Mouse (Mus musculus) megakaryocyte-erythroid progenitor cell, adult 5-6 weeks (primary cell): ENCODE measurements at regions not wholly inside any gene's neighbourhood (a gene's known extent, or its start where the extent isn't known, plus 50 kb on each side); places are given as distances from the start of the nearest gene placed in this dataset.

ENCODE experiments used
- ATAC-seq: replicated peaks from 2 replicates; pipeline ENCODE4 v1.8.0; 2016; ENCODE audit warnings: mild to moderate bottlenecking, inconsistent platforms; ENCODE audit not compliant: severe bottlenecking, poor library complexity, low FRiP score, low TSS enrichment

DNA sequence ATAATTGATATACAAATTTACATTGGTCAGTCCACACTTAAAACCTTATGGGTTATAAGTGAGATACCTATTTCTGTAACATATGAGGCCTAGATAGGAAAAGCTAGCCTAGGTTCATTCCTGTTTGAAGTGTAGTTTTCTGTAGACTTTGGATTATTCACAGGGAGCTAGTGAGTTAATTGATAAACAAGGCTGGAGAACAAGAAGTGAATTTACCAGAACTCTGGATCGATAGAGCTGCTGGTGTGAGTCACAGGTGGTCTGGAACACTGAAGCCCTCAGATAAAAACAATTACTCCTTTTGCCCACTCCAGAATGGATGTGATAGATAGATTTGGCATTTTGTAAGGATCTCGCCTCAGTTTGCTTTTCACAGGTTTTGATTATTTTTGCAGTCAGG, 62.0 kb upstream of the Rtl1 start:
- no peak for ATAC-seq

GRCm38 (mm10) chr12:109674766-109675165, 74.6 kb upstream of the Rtl1 start:
- no peak for ATAC-seq

GRCm38 (mm10) chr12:109694046-109694445, 93.9 kb upstream of the Rtl1 start:
- no peak for ATAC-seq

- no peak for ATAC-seq
Observed at GRCm38 (mm10) chr12:109694801-109695430, 94.8 kb upstream of the Rtl1 start.

GRCm38 (mm10) chr12:109706820-109707219, 106.7 kb upstream of the Rtl1 start:
- no peak for ATAC-seq

DNA sequence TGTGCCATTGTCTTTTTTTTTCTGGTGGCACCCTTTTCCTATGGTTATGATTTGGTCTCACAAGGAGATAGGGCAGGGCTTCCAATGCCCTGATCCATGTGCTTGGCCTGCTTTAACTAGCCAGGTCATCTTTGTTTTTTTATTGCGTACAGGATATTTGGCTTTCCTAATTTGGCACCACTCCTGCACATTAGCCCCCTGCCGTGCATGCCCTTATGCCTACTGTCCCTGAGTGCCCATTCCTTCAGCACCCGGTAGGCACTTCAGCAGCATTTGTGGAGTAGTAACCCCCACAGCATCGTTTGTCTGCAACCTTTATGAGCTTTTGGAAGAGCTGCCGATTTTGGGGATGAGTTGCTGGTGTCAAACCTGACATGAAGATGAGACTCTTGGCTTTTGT, 109.5 kb upstream of the Rtl1 start:
- ATAC-seq = no peak

GRCm38 (mm10) chr12:109711392-109711791, 111.3 kb upstream of the Rtl1 start:
- no peak for ATAC-seq

- ATAC-seq = no peak
Observed at GRCm38 (mm10) chr12:109711946-109712345, 111.8 kb upstream of the Rtl1 start.

- no peak for ATAC-seq
Observed at GRCm38 (mm10) chr12:109712386-109712785, 112.3 kb upstream of the Rtl1 start.

DNA sequence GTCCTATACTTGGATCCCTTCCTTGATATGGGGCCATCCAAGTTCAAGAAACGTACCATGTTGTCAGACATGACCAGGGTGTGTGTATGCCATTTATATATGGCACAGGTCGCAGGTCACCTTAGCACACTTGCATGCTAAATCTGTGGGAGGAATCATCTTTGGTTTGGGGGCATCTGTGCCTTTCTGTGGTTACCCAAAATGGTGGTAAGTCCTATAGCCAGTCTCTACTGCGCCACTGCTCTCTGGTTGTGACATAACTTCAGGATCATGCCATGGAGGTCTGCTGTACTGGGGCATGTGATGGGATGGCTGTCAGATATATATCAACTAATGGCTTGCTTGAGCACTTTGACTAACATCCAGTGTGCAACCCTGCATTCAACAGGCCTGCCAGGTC, 112.9 kb upstream of the Rtl1 start:
- ATAC-seq = no peak

DNA sequence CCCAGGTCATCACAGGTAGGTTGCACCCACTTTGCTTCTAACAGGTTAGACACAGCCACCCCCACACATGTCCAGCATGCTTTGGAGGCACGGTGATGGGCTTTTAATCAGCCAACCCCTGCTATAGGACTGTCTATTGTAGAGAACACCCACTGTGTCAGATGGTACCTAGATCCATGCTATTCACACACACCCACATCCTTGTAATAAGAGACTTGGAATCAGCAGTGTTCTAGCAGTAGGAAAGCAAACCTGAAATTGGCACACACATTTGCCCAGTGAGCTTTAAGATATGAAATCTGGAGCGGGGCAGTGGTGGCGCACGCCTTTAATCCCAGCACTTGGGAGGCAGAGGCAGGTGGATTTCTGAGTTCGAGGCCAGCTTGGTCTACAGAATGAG, 113.9 kb upstream of the Rtl1 start:
- no peak for ATAC-seq

GRCm38 (mm10) chr12:109716991-109717390, 116.9 kb upstream of the Rtl1 start:
- no peak for ATAC-seq

- ATAC-seq = no peak
Observed at GRCm38 (mm10) chr12:109718036-109718435, 117.9 kb upstream of the Rtl1 start.

GRCm38 (mm10) chr12:109738201-109738600, 138.1 kb upstream of the Rtl1 start:
- no peak for ATAC-seq

- ATAC-seq = no peak
Observed at GRCm38 (mm10) chr12:109738911-109739310, 138.8 kb upstream of the Rtl1 start.

- ATAC-seq = no peak
Observed at GRCm38 (mm10) chr12:109742486-109742885, 142.4 kb upstream of the Rtl1 start.

DNA sequence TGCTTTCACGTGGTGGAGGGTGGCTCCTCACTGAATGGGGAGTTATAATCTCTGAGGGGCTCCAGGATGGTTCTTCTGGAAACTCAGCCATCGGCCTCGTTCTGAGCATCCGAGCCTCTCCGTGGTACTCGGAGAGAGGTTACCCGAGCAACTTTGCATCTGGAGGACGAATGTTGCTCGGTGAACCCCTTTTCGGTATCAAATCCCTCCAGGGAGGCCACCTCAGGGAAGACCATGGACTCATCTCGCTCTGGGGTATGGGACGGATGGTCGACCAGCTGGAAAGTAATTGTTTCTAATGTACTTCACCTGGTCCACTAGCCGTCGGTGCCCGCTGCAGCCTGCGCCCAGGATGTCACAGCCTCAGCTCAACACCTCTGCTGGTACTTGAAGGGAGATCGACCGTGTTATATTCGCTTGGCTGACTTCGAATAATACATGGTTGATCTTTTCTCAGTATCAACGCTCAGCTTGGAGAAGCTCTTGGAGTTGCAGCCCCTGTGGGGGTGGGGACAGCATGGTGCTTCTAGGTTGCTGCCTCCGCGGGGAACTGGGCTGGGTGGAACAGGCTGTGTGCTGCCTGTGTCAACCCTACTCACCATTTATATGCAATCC, 143.0 kb upstream of the Rtl1 start:
- ATAC-seq = no peak

GRCm38 (mm10) chr12:109744186-109744585, 144.1 kb upstream of the Rtl1 start:
- ATAC-seq = no peak

DNA sequence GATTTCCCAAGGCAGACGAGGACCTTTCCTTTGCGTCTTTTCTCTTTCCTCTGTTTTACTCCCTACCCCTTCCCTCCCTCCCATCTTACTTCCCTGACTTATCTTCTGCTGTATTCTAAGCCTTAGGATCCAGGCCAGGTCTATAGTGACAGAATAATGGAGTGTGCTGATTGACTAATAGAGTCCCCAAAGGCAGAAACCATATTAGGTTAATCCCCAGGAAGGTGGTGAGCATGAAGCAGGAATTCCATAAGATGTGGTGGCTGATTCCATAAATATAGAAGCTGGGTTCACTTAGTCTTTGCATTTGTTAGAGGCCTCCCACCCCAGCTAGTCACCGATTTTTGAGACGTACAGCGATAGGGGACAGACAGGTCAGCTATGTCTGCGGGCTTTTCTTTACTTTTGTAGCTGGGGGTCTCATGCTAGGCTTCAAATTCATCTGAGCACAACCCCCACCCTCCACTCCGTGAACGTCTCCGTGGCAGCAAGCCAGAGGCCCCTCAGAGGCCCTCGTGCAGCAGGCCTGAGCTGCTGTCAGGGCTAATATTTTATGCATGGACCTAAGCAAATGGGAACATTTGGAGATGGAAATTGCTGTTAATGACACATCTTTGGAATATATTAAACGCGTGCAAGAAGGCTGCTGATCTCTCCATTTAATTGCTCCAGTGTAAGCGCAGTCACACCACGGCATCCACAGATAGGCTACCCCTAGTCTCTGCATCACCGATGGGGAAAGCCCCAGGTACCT, 145.8 kb upstream of the Rtl1 start:
- ATAC-seq = no peak

DNA sequence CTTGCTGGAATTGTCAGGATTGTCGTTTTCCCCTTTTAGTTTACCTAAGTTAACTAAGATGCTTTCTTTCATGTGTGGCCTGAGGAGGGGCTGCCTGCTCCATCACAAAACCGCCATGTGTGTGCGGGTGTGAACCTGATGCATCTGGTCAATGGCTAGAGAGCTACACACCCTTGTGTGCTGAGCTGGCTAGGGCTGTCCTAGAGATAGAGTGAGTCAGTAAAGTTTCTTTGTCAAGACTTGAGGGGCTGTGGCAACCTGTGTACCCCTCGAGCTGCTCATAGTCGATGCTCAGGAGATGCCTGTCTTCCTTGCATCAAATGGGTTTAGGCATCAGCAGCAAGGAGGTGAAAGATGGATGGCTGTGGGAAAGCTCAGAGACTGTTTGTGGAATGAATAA, 147.1 kb upstream of the Rtl1 start:
- no peak for ATAC-seq

DNA sequence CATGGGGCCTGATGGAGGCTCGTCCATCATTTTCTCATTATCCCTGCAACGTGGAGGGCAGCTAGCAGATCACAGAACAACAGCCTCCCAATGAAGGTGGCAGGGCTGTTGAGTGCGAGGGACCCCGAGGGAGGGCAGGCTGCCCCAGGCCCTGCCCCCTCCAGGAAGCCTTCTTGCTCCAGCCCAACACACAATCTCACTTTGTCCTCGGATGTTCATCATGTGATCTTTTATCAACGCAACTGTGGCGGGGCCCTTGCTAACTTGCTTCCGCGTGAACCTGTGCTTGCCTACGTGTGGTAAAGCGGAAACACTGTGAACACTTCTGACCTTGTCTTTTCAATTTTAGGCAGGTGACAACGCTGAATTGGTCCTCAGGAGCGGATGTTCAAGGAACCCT, 147.6 kb upstream of the Rtl1 start:
- no peak for ATAC-seq
